Mouse (Mus musculus) skeletal muscle tissue, adult 2 months (tissue): ENCODE results near the gene Shisal2b.
"Not testable (repeated sequence)": the region's sequence is repeated elsewhere in the genome, so short reads cannot be mapped to it uniquely, and the experiment has no call there.

Experiments used
- DNase-seq: peaks from one replicate; pipeline ENCODE4 v3.0.0-alpha.2; 2012; ENCODE audit warnings: low read depth, low spot score

The Shisal2b gene

GRCm38 (mm10) chr13:104863127-104863979 is at the start of gene Shisal2b:
Gene Shisal2b, minus strand, starts transcription at chr13:104863893.
- DNase-seq: no peak

DNA sequence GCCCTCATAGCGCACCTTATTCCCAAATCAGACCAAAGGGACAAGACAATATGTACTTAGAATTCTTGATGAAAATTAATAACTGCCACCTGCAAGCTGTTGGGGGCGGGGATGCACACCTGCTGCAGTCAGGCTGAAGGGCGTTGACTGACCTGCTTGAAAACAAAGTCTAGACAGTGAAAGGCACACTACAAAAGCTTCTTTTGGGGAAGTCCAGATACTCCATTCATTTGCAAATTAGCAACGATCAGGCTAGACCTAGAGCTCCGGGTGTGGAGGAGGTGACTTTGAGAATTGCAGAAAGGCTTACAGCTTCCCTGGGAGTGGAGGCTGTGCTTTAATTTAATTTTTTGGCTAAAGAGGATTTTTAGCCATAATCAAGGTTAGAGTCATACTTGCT is 47.9 kb upstream of the Shisal2b start:
- not testable (repeated sequence) for DNase-seq

DNA sequence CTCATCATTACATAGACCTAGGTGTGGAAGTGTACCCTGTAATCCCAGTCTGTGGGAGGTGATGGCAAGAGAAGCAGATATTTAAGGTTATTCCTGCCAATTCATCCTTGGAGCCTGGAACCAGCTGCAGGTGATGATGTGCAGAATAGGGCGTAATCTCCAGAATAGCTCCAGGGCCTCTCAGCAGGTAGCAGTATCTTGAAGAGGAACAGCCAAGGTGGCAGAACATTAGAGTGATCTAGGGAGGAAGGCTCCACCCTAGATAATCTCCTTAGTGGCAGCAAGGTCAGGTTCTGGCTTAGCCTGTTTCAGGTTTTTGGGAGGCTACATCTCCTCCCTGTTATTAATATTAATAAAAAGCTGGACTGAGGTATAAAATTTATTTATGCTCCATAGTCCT is 47.3 kb upstream of the Shisal2b start:
- DNase-seq: not testable (repeated sequence)

- DNase-seq: no peak
These were observed 45.0 kb upstream of the Shisal2b start for GRCm38 (mm10) chr13:104908691-104909090.

- no peak for DNase-seq
These were observed 31.1 kb upstream of the Shisal2b start for GRCm38 (mm10) chr13:104894771-104895170.

DNA sequence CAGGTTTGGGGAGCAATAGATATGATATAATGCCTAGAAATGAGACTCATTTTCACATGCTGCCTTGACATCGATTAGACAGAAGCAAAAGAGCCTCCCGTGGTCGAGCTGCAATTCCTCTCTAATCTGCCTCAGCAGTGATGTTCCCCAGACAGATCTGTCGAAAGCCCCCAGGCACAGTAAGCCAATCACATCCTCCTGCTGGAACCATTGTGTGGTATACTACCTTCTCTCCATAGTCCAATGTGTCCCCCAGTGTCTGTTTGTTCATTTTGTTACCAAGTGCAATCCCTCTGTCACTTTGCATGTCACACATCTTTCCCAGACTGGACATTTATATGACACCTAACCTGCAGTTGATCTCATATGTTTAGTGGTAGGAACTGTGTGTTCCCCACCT is 28.6 kb upstream of the Shisal2b start:
- DNase-seq: no peak

GRCm38 (mm10) chr13:104886308-104887032 is 22.8 kb upstream of the Shisal2b start:
- no peak for DNase-seq

DNA sequence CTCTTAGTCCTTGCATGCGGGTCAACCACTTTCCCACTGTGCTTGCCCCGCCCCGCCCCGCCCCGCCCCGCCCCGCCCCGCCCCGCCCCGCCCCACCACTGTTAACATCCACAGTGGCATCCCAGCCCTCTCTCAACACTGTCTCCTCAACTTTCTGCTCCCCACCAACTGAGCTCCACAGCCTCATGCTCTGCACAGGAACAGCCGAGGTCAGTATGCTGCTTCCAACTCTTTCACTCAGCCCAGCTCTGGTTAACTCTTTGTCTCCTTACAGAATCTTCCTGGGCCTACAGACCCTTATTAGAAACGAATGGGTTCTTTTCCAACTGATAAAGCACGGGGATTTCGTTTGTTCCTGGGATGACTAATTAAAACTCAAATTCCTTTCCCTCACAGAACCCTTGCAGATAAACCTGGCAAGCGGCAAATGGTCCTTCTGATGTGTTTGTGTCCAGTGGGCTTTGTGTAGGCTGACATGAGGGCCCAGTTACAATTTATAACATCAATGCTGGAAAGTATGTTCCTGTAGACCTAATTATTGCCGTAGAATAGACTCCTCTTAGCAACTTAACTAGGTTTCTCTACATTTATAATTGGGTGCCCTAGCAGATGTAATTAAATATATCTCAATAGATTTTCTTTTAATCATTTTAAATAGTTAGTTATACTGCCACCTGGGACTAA is 20.0 kb upstream of the Shisal2b start:
- no peak for DNase-seq

- DNase-seq: no peak
These were observed 14.8 kb upstream of the Shisal2b start for GRCm38 (mm10) chr13:104878508-104878907.

GRCm38 (mm10) chr13:104869907-104870306 is 6.2 kb upstream of the Shisal2b start:
- no peak for DNase-seq

DNA sequence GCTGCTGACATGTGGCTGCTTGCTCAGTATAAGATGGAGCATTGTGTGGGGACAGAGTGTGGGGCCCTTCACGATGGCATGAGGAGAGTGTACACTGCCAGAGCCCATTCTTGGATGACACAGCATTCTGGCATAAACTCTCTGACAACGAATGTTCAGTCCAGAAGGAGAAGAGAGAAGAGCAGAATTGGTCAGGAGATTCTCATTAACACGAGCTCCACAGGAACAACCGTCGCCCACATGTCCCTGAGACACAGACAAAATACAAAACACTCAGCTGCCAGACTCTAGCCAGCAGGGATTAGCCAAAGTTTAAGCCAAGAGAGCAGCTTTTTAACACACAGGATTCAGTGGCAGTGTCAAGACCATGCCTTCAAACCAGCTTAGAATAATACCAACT is 3.0 kb upstream of the Shisal2b start:
- no peak for DNase-seq

- no peak for DNase-seq
These were observed 10.0 kb downstream of the Shisal2b start for GRCm38 (mm10) chr13:104853645-104854044.

GRCm38 (mm10) chr13:104843295-104844089 is 20.2 kb downstream of the Shisal2b start:
- no peak for DNase-seq

DNA sequence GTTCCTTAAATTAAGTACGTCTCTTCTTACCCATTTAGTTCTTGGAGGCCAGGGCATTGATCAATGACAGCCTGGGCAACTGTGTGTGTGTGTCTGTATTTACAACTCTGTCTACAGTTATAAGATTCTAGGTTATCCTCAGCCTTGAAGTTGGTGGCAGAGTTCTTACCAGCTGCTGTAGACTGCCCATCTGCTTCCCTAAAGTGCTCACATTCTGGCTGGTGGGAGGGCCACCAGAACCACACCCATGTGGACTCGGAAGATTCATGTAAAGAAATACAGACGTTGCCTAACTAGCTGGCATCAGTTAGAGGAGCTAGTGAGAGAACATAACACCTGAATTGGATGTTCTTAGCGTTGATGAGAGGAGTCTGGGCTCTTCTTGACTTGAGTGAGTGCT is 21.8 kb downstream of the Shisal2b start:
- DNase-seq: no peak

DNA sequence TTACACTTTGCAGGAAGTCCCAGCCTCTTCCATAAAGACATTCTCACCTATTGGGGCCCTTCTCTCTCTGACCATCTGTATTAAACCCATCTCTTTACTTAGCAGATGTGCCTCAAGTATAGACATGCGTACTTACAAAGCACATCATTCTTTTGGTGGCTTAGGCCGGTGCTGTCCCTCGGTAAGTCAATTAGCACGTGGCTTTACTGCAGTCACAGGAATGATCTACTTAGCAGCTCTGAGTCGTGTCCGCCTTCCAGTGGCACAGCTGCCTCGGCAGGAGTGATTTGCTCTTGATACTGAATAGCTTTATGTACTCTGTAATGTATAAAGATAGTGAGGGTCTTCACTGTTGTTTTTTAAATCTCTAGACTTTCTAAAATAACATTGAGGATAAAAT is 26.1 kb downstream of the Shisal2b start:
- no peak for DNase-seq

DNA sequence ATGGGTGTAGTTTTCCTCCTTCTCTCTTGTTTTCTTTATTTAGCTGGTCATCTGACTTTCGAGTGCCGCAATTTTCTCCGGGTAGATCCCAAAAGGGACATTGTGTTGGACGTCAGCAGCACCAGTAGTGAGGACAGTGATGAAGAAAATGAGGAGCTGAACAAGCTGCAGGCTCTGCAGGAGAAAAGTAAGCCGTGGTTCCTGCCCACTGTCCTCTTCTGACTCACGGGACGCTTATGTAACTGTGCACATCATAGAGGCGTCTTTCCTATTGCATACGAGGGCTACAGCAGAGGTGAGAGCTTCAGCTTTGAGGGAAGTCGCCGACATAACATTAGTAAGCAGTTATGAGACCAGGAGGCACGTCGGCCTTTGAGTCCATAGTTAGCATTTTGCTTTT is 30.9 kb downstream of the Shisal2b start:
- no peak for DNase-seq

DNA sequence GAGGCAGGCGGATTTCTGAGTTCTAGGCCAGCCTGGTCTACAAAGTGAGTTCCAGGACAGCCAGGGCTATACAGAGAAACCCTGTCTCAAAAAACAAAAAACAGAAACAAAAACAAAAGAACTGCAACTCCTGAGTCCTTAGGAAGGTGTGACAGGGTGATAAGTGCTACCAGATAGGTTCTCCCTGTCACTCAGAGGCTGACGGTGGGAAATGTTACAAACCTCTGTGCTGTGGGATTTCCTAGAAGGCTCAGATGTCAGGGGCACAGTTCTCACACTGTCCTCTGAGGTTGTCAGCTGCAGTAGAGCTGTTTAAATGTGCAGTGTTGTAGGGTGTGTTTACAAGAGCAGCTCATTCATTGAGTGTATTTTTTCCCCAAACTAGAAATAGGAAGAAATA is 38.2 kb downstream of the Shisal2b start:
- no peak for DNase-seq

- no peak for DNase-seq
These were observed 41.3 kb downstream of the Shisal2b start for GRCm38 (mm10) chr13:104822411-104822838.

GRCm38 (mm10) chr13:104821908-104822307 is 41.8 kb downstream of the Shisal2b start:
- DNase-seq: no peak

DNA sequence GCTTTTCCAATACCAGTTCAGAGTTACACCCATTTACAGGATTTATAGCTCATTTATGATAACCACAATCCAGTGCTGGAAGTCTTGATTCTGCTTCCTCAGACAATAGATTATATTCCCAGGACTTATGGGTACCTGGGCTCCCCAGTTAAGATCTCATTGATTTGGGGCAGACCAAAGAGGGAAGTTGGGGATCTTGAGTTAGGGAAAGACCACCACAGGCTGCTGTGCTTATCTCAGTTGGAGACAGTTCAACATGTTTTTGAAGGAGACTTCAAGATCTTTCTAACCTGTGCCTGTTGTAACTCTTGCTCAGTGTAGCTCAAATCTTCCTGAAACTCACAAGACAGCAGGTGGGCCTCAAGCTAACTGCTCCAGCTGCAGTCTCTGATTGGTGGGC is 42.5 kb downstream of the Shisal2b start:
- DNase-seq: no peak

DNA sequence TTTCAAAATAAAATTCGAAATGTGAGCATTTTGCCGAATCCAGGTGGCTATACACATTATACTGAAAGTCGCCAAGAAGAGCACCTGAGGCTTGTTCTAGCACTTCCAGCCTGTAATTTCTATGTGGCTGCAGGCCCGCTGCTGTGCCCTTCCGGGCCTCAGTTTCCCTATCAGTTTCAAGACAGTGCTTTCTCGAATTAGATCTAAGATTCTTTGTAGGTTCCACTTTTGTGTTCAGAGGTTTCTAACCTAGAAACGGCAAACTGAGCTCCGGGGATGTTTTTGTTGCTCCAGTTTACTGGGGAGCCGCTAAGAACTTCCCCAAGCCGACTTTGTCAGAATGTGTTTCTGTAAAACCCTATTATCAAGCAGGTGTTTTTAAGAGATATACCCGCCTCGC is 46.0 kb downstream of the Shisal2b start:
- DNase-seq: no peak
